Mouse (Mus musculus) bone marrow macrophage, adult 2 months (primary cell): ENCODE results near the gene 1700025G04Rik.

ENCODE experiments used
- CTCF ChIP-seq: IDR thresholded peaks from 2 replicates; pipeline ENCODE4 v1.5.1; 2012; ENCODE audit warnings: low read depth, mild to moderate bottlenecking, low read length, moderate library complexity
- POLR2A ChIP-seq: IDR thresholded peaks from 2 replicates; pipeline ENCODE4 v1.6.1; 2012; ENCODE audit warnings: mild to moderate bottlenecking, low read depth, low read length, borderline replicate concordance

- TF ChIP-seq CTCF (no peak), POLR2A (no peak)
Observed at GRCm38 (mm10) chr1:151831791-151832190, 258.1 kb downstream of the 1700025G04Rik start.
